Mouse (Mus musculus) liver, embryonic 11.5 days (tissue): ENCODE results near the gene Rpl37. TPM values are rescaled to one million over a fixed set of nuclear protein-coding genes. Genes with fewer than 3 reads are reported as not detected.

Experiments
- ATAC-seq: fragments of 200-750 bp; cut with Nextera tagmentation; replicated peaks from 2 replicates; pipeline ENCODE4 v1.8.0; 2017; ENCODE audit warnings: moderate number of reproducible peaks, mild to moderate bottlenecking, moderate TSS enrichment, moderate library complexity; ENCODE audit not compliant: low FRiP score
- DNase-seq: peaks from one replicate; pipeline ENCODE4 v3.0.0-alpha.2; 2017; ENCODE audit warnings: low spot score
- H3K27ac ChIP-seq: fragments of 300-500 bp; sonication (generic); 2 replicates; pipeline ENCODE4 v1.5.1; 2014; ENCODE audit warnings: mild to moderate bottlenecking, low read depth, low read length, control low read depth
- H3K27me3 ChIP-seq: fragments of 300-500 bp; sonication (generic); replicated peaks from 2 replicates; pipeline ENCODE4 v1.6.1; 2014; ENCODE audit warnings: low read length, mixed read lengths; ENCODE audit not compliant: control insufficient read depth, insufficient read depth
- H3K36me3 ChIP-seq: fragments of 300-500 bp; sonication (generic); 2 replicates; pipeline ENCODE4 v1.6.1; 2014; ENCODE audit warnings: mild to moderate bottlenecking, low read length, moderate library complexity, mixed read lengths; ENCODE audit not compliant: control insufficient read depth, insufficient read depth
- H3K4me1 ChIP-seq: fragments of 300-500 bp; sonication (generic); replicated peaks from 2 replicates; pipeline ENCODE4 v1.6.1; 2014; ENCODE audit warnings: low read length, mixed read lengths; ENCODE audit not compliant: control insufficient read depth, insufficient read depth
- H3K4me2 ChIP-seq: fragments of 300-500 bp; sonication (generic); 2 replicates; pipeline ENCODE4 v1.6.1; 2014; ENCODE audit warnings: mild to moderate bottlenecking, control low read depth, moderate library complexity
- H3K4me3 ChIP-seq: fragments of 300-500 bp; sonication (generic); 2 replicates; pipeline ENCODE4 v1.5.1; 2014; ENCODE audit warnings: low read depth, low read length, control low read depth
- H3K9ac ChIP-seq: fragments of 300-500 bp; sonication (generic); 2 replicates; pipeline ENCODE4 v1.6.1; 2014; ENCODE audit warnings: low read depth, low read length, control low read depth
- H3K9me3 ChIP-seq: fragments of 300-500 bp; sonication (generic); 2 replicates; pipeline ENCODE4 v1.6.1; 2016; ENCODE audit warnings: low read length, inconsistent platforms, mixed read lengths; ENCODE audit not compliant: control insufficient read depth
- WGBS: fragments of 180-500 bp; shearing (Covaris S2); extraction: QIAGEN DNeasy Blood & Tissue Kit; methylation state at CpG from one replicate; pipeline ENCODE4 v1.1.7; 2014; 5-methylcytosine and 5-hydroxymethylcytosine counted together
- polyA plus RNA-seq: library from polyadenylated mRNA; unstranded; fragments of >200 nt; fragmentation: Nextera tagmentation; extraction: Ambion mirVana; gene quantifications from 2 replicates; pipeline ENCODE4 v1.2.1, GENCODE M21; 2014

Rpl37 gene
- polyA plus RNA-seq, 1 experiment from 2014 or later: 826 TPM

GRCm38 (mm10) chr15:5102312-5102711 lies 14.1 kb upstream of the Rpl37 start:
- DNase-seq (no peak), ATAC-seq (no peak)
- no peaks in the 10 kb centered on the region for H3K27me3 ChIP-seq
- H3K4me1 ChIP-seq: no peaks in the 10 kb centered on the region
- no peak overlapping the region for H3K9ac ChIP-seq
- H3K27ac ChIP-seq: no peak overlapping the region
- no peaks in the 10 kb centered on the region for H3K9me3 ChIP-seq
- no peak overlapping the region for H3K4me3 ChIP-seq
- H3K4me2 ChIP-seq: no peak overlapping the region
- WGBS: 80% methylated on average over 4 of the region's 4 CpGs
- H3K36me3 ChIP-seq: no peaks in the 10 kb centered on the region

- Histone ChIP-seq H3K4me1 (no peaks in the 10 kb centered on the region), H3K27ac (no peak overlapping the region), H3K4me3 (no peak overlapping the region), H3K9me3 (no peaks in the 10 kb centered on the region), H3K36me3 (no peaks in the 10 kb centered on the region), H3K27me3 (peaks cover 2% of the 10 kb centered on the region; the same call in 1 of the 2 replicates), H3K9ac (no peak overlapping the region), H3K4me2 (no peak overlapping the region)
- ATAC-seq (no peak), DNase-seq (no peak)
- 81% methylated on average over 6 of the region's 6 CpGs for WGBS
Observed at GRCm38 (mm10) chr15:5105891-5106290, 10.6 kb upstream of the Rpl37 start.

- Histone ChIP-seq H3K27me3 (peaks cover 2% of the 10 kb centered on the region; the same call in 1 of the 2 replicates), H3K4me1 (no peaks in the 10 kb centered on the region), H3K36me3 (no peaks in the 10 kb centered on the region), H3K4me2 (no peak overlapping the region), H3K9ac (no peak overlapping the region), H3K4me3 (no peak overlapping the region), H3K9me3 (no peaks in the 10 kb centered on the region), H3K27ac (no peak overlapping the region)
- DNase-seq (no peak), ATAC-seq (peak; percentile 27; the same call in 1 of the 2 replicates)
- 48% methylated on average over 2 of the region's 2 CpGs for WGBS
Observed at GRCm38 (mm10) chr15:5106293-5106692, 10.2 kb upstream of the Rpl37 start.

- H3K4me2 ChIP-seq: peak within 1 kb of the TSS; percentile 53
- H3K27ac ChIP-seq: no peak within 1 kb of the TSS
- H3K9ac ChIP-seq: no peak within 1 kb of the TSS
- DNase-seq (no peak), ATAC-seq (no peak)
- no peaks in the 10 kb centered on the region for H3K36me3 ChIP-seq
- H3K4me3 ChIP-seq: peak within 1 kb of the TSS; percentile 13
- peaks cover 2% of the 10 kb centered on the region; the same call in 1 of the 2 replicates for H3K27me3 ChIP-seq
- H3K4me1 ChIP-seq: peaks cover 6% of the 10 kb centered on the region; the same call in 1 of the 2 replicates
- 32% methylated on average over 21 of the region's 21 CpGs for WGBS
- no peaks in the 10 kb centered on the region for H3K9me3 ChIP-seq
Observed at GRCm38 (mm10) chr15:5107686-5108654, 8.5 kb upstream of the Rpl37 start, which contains the start of gene Card6. TSS of gene Card6 (minus strand) at chr15:5108539.

GRCm38 (mm10) chr15:5108655-5109040 lies 7.8 kb upstream of the Rpl37 start:
- Histone ChIP-seq H3K9ac (no peak overlapping the region), H3K4me3 (no peak overlapping the region), H3K4me1 (peaks cover 6% of the 10 kb centered on the region; the same call in 1 of the 2 replicates), H3K27me3 (peaks cover 2% of the 10 kb centered on the region; the same call in 1 of the 2 replicates), H3K9me3 (no peaks in the 10 kb centered on the region), H3K27ac (no peak overlapping the region), H3K36me3 (no peaks in the 10 kb centered on the region), H3K4me2 (peak overlapping the region; percentile 53)
- ATAC-seq (no peak), DNase-seq (no peak)
- WGBS: 64% methylated on average over 3 of the region's 3 CpGs

- no peak overlapping the region for H3K4me2 ChIP-seq
- H3K36me3 ChIP-seq: peaks cover 3% of the 10 kb centered on the region
- H3K4me3 ChIP-seq: no peak overlapping the region
- H3K9ac ChIP-seq: no peak overlapping the region
- H3K9me3 ChIP-seq: no peaks in the 10 kb centered on the region
- H3K27me3 ChIP-seq: peaks cover 1% of the 10 kb centered on the region; the same call in 1 of the 2 replicates
- WGBS: 55% methylated on average over 3 of the region's 3 CpGs
- ATAC-seq (peak; percentile 37), DNase-seq (peak; percentile 24)
- H3K27ac ChIP-seq: no peak overlapping the region
- H3K4me1 ChIP-seq: peaks cover 18% of the 10 kb centered on the region
Observed at GRCm38 (mm10) chr15:5112651-5113050, 3.8 kb upstream of the Rpl37 start.

GRCm38 (mm10) chr15:5115173-5115572 lies 1.3 kb upstream of the Rpl37 start:
- Histone ChIP-seq H3K27me3 (no peaks in the 10 kb centered on the region), H3K9me3 (no peaks in the 10 kb centered on the region), H3K9ac (no peak overlapping the region; the same call in 1 of the 2 replicates), H3K4me2 (peak overlapping the region; percentile 72), H3K27ac (peak overlapping the region; percentile 91; the same call in 1 of the 2 replicates), H3K36me3 (peaks cover 24% of the 10 kb centered on the region), H3K4me3 (peak overlapping the region; percentile 84; the same call in 1 of the 2 replicates), H3K4me1 (peaks cover 32% of the 10 kb centered on the region)
- DNase-seq (peak; percentile 30), ATAC-seq (no peak)
- WGBS: 61% methylated on average over 8 of the region's 8 CpGs

- peaks cover 32% of the 10 kb centered on the region for H3K4me1 ChIP-seq
Observed at GRCm38 (mm10) chr15:5117031-5117601, 671 bp downstream of the Rpl37 start.

More at GRCm38 (mm10) chr15:5117031-5117601, 671 bp downstream of the Rpl37 start:
- no peak for DNase-seq
- Histone ChIP-seq H3K27ac (peak overlapping the region; percentile 87), H3K9ac (peak overlapping the region; percentile 98), H3K36me3 (peaks cover 38% of the 10 kb centered on the region), H3K4me3 (peak overlapping the region; percentile 84), H3K4me2 (peak overlapping the region; percentile 96), H3K27me3 (no peaks in the 10 kb centered on the region), H3K9me3 (no peaks in the 10 kb centered on the region)
- WGBS: under 1% methylated on average over 22 of the region's 22 CpGs
- ATAC-seq: no peak; the same call in 1 of the 2 replicates
